Mouse (Mus musculus): ENCODE data around the gene Atxn1. TPM values are rescaled to one million over a fixed set of nuclear protein-coding genes. Genes with fewer than 3 reads are reported as not detected.

The Atxn1 gene
- total RNA-seq, 4 experiments from 2014 or later: 123 to 159 (median 132) TPM

DNA sequence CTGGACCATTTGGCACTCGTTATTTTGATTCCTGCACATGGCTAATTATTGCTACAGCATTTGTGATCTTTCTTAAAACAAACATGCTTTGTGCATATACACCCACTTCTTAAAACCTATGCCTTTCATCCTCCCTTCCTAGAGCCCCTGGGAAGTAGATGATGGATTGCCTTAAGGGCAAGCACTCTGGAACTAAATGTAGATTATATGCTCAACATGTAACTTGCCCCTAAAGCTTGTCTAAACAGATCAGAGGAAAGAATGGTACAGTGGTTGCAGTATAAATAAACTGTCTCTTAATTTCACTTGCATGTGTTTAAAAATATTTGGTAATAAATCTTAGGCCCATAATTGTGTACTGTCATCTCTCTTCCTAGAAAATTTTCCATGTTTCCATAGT, 370.9 kb downstream of the Atxn1 start:
- DNase-seq (ENCODE audit: low spot score in 2 of 2): no peak

DNA sequence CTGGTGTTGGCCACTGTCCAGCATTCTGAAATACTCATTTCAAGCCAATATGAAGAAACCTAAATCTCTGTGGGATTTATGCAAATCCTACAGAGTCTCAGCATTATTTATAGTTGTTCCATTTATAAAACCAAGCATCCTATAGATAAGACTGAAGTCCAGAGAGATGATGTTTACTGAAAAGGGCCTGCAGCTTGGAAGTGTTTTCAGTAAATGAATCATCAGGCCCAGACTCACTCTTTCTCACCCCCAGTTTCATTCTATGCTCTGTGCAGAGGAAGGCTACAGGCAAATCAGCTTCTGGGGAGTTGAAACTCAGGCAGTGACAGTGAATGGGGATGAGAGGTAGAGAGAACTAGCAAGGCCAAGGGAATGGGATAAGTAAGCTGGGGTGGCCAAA, 373.9 kb downstream of the Atxn1 start:
- DNase-seq (ENCODE audit: low spot score in 2 of 2): no peak

DNA sequence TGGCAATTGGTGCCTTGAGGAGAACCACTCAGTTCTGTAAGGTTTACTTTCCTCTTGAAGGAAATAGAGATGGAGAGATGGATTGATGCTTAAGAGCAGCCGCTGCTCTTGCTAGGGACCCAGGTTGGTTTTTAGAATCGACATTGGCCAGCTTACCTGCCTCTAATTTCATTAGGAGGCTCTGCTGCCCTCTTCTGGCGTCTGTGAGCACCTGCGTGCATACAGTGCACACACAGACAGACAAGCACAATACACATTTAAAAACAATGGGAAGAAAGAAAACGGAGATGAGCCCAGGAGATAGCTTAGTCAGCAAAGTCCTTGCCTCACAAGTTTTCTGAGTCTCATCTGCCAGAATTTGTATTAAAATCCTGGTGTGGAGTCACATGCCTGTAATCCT, 381.7 kb downstream of the Atxn1 start:
- DNase-seq (ENCODE audit: low spot score in 2 of 2): no peak

DNA sequence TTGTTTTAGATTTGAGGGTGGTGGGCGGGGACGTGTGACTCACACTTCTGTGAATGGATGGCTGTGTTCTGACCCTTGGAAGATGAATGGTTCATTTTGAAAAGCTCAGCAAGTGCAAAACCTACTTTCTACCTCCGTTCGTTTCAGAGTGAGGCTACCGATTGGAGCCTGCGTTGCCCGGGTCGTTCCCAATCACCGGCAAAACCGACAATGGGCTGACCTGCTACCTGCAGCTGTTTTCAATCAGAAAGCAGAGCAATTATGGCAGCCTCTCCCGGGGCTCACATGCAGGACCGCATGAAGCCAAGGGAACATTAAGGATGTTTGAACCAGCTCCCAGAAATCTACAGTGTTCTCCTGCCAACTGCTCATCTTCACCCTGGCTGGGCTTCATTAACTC, 382.5 kb downstream of the Atxn1 start:
- DNase-seq (ENCODE audit: low spot score in 2 of 2): no peak

DNA sequence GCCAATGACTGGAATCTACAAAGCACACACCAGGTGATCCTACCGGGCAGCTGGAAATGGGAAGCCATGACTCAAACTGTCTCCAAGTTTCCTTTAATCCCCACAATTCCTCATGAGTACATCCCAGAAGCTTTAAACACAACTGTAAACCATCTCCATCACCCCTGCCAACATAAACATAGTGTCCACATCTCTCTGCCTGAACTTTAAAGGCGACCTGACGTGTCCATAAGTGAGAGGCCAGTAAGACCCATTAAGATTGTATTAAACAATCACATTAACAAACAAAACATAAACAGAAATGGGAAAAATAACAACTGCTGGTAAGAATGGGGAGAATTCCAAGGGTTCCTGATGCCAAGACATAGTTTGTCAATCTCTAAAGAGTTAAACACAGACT, 385.1 kb downstream of the Atxn1 start:
- no peak for DNase-seq (ENCODE audit: low spot score in 2 of 2)

DNA sequence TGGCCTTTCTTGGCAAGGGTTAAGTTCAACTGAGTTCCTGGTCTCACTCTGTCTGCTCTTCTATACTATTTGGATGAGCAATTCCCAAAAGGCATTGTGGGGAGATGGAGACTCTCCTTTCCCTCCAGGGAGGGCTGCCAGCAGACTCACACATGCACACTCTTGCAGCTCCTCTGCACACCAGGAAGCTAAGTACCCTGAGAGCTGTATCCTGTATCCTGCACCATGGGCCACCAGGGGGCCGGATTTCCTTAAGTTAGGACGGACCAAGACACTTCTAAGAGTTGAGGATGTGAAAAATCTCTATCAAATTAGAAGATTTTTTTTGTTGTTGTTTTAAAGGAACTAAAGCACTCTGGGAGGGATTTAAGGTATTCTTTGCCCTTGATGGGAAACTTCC, 387.0 kb downstream of the Atxn1 start:
- DNase-seq (ENCODE audit: low spot score in 2 of 2): no peak

DNA sequence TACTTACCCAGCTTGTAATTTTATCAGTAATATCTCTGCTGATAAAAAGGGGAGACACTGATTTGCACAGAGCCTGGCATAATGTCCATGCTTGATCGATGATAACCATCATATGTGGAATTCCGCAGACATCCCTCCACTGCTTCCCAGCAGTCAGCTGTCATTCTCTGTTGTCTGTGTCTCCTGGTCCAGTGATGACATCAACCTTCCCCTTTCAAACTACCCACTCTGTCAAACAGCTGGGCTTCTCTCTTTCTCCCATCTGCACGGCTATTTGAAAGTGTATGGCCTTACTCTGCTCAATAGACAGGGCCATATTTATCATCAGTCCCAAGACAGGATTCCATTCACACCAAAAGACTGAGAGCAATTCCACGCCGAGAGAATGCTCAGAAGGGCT, 387.4 kb downstream of the Atxn1 start:
- no peak for DNase-seq (ENCODE audit: low spot score in 2 of 2)

DNA sequence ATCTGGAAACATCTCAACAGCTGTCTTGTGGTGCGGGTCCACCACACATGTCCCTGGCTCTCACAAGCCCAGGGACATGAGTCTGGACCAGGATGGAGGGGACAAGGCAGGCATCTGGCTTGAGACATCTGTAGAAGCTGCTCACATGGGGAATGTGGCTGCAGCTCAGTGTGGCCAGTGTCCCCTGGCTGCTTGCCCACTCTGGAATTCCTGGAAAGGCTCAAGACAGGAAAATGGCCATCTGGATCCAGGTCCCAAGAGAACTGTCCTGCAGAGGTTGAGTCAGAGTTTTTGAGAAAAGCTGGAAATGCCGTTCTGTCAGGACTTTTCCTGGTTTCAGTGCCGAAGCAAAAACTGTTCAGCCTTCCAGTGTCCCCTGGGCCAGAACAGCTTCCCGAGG, 388.6 kb downstream of the Atxn1 start:
- DNase-seq (ENCODE audit: low spot score in 2 of 2): no peak

DNA sequence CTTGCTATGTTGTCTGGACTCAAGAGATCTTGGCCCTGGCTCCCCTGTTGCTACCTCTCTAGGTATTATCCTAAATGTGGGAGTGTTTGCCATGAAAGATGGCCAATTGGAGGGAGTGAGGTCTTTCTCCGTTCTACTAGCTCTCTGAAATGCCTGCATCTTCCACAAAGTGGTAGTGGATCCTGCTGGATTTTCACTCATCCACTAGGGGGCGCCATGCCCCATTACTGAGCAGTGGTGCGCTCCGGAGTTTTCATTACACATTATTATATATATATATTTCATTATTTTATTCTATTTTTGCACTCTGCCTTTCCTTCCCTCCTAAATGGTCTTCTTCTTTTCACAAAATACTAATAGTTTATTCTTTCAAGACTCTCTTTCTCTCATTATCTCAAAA, 392.0 kb downstream of the Atxn1 start:
- DNase-seq (ENCODE audit: low spot score in 2 of 2): peak in 1 of 2 experiments; percentile 64

DNA sequence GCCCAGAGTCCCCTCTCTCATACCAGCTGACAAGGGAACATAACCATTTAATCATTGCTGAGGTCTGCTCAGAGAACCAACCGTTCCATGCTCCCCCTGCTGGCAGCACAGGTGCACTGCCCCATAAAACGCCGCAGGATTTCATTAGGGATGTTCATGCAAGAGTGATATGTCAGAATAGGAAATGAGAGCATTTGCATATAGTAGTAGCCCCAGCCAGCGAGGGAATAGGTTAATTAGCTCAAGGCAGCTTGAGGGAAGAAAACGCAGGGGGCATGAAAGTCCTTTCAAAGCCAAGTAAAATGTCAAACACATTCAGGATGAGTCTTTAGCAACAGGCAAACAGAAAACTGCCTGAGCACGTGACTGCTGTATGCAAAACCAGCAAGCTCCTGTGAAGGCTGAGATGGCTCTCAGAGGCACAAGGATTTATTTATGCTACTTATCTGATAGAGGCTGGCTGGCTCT, 393.0 kb downstream of the Atxn1 start:
- peak; percentile 78 to 91 for DNase-seq (ENCODE audit: low spot score in 2 of 2)

DNA sequence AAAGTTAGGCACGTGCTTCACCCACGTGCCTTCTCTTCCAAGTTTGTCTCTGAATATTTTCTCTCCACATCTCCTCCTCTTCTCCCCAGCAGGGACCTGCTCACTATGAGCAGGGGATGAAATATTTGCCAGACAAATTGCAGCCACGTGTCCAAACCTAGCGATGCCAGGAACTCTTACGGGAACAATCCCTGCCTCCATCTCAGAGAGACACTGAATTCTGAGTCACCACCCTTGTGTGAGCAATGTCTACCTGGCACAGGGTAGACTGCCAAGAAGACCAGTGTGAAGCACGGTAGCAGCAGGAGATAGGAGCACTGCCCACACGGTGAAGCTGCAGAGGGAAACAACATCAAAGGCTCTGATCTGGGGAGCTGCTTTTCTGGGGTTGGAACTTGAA, 394.9 kb downstream of the Atxn1 start:
- DNase-seq (ENCODE audit: low spot score in 2 of 2): no peak

DNA sequence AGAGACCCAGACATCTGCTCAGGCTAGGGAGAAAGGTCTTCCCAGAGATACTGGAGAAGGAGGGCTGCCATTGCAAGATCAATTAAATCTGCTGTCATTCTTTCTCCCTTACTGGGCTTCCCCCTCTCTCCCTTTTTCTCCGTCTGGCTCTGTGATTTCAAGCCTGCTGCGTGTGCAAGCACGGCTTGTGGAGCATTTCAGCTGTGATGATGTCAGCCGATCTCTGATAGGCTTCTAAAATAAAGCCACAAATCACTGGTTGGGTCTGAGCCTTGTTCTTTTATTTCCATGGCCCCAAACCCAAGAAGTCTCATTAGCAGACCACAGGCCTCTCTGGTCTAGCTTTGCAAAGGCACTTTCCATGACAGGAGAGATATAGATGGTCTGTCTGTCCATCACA, 399.9 kb downstream of the Atxn1 start:
- no peak for DNase-seq (ENCODE audit: low spot score in 2 of 2)

DNA sequence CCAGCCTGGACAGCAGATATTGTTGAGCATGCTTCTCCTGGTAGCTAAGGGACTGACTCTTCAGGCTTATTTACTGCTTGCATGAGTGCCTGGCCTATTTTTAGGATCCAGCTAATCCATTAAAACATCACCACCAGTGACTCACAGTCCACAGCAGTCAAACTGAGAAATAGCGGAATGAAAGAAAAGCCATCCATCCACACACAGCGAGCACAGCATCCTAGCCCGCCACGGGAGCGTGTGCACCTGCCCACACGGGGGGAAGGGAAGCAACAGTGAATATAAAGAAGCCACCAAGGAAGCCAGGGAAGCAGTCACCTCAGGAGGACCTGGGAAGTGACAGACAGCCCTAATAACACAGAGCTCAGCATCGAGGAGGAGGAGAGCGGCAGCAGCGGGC, 402.8 kb downstream of the Atxn1 start:
- no peak for DNase-seq (ENCODE audit: low spot score in 2 of 2)

DNA sequence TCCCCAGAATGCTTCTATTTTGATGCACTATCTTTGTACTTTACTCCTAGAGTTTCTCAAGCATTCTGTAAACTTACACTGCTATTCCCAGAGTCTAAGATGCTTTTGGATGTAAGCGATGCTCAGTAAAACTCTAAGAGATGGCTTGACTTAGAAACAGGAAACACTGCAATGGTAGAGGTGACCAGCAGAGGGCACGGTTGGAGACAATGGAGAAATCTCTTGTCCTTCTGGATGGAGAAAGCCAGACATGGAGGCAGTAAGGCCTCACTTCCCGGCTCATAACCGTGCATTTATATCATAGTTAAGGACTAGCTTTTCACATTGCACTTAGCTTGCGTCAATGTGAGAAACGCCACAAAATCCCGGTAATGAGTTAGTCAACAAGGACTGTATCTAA, 404.3 kb downstream of the Atxn1 start:
- no peak for DNase-seq (ENCODE audit: low spot score in 2 of 2)

DNA sequence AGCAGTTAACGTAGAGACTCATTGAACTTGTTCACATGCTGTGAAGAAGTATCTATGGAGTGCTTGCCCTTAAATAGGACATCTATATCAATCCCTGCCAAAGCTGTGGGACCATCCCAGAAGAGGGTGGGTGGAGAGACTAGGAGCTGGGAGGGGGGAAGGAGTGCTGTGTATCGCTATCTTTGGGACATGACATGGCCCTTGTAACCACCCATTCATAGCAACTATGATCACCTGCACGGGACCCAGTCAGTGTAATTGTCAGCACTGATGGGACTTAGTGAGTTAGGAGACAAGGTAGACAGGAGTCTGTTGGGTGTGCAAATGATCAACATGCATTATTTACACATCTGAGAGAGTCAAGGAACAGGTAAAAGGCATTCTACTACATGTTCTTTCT, 405.6 kb downstream of the Atxn1 start:
- DNase-seq (ENCODE audit: low spot score in 2 of 2): no peak

DNA sequence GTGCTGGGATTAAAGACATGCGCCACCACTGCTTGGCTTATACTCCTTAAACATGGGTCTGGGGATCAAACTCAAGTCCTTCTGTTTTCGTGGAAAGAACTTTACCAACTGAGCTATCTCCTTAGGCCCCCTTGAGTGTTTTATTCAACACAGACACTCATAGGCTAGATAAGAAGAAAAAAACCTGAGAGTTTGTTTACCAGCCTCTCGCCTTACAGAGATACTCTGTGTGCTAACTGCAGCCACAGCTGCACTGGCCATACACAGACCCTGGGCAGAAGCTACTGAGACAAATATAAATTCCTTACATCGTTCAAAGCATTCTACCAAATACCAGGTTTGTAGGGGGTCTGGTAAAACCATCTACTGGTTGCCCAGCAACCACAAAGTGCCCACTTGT, 406.4 kb downstream of the Atxn1 start:
- no peak for DNase-seq (ENCODE audit: low spot score in 2 of 2)

DNA sequence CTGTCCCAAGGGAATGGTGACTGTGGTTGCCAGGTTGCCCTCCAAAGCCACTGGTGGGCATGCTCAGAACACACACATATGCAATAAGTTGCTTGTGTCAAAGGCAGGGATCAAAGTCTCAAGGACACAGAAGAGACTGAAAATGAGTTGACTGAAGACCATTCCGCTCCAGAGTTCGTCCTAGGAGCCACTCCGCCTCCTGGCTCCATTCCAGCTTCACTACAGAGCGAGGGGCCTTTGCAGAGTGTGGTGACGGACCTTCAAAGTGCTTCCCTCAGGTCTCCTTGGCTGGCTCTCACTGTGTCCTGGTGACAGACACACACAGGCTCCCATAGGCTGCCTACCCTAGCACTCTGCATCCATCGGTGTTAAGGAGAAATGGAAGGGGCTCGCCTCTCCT, 411.1 kb downstream of the Atxn1 start:
- DNase-seq (ENCODE audit: low spot score in 2 of 2): no peak

DNA sequence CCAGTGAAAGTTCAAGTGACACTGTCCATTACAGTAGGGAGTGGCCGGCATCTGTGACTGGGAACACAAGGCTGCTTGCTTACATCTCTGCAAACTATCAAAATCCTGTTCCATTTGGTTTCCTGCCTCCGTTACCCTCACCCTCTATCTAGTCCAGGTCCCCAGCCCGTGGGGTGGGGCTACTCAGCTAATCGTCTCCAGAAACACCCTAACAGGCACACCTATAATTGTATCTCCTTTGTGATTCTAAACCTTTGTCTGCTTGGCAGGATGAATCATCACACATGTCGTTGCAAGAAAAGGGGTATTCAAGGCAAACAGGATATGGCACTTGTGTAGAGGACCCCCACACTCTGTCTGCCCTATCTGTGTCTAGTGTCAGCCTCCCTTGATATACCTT, 417.3 kb downstream of the Atxn1 start:
- DNase-seq (ENCODE audit: low spot score in 2 of 2): no peak

DNA sequence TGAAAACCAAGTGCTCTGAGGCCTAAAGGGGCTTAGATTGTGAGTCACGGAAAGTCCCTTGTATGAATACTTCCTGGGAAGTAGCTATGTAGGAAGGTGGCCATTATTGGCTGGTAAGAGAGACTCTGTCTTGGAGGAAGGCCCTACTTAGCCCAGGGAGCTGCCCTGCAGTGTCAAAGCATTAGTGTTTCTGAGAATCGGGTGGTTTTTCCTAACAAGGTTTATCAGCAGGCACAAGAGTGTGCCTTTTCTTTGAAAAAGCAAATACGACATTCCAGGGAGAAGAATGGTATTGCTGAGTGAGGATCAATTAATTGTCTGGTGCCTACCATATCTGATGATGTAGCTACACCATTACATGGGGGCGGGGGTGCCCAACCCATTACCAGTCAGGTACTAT, 417.9 kb downstream of the Atxn1 start:
- no peak for DNase-seq (ENCODE audit: low spot score in 2 of 2)

DNA sequence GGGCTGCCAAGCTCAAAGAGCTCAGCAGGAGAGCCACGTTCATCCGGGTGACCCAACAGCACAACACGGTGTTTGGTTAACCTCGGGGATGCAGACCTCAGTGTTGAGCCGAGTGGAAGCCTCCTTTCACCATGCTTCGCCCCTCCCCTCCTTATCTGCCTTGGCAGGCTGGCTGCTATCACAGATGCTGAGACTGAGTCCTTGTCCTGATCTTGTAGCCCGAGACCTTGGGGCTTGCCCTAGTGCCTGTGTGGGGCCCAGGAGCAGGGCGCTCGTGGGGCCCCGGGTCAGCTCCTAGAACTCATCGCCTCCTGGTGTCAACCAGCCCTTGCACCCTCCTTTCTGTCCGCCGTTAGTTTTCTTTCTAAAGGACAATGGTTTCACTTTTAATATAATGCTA, 418.8 kb downstream of the Atxn1 start:
- no peak for DNase-seq (ENCODE audit: low spot score in 2 of 2)

DNA sequence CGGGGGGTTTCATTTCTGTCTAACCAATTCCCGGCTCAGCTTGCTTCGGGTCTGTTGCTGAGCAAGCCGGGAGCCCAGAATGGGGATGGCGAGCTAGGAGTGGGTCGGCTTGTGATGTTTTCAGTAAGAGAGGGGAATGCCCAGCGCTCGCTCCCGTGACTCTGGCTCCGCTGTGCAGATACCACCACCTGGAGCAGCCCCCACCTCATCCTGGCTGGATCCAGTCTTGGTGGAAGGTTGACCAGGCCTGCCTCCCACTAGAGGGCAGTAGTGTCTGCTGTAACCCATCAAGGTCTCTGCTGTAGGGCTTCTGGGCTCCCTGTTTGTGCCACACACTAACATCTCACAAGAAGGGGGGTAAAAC, 425.6 kb downstream of the Atxn1 start:
- peak; percentile 75 to 82 for DNase-seq (ENCODE audit: low spot score in 2 of 2)

DNA sequence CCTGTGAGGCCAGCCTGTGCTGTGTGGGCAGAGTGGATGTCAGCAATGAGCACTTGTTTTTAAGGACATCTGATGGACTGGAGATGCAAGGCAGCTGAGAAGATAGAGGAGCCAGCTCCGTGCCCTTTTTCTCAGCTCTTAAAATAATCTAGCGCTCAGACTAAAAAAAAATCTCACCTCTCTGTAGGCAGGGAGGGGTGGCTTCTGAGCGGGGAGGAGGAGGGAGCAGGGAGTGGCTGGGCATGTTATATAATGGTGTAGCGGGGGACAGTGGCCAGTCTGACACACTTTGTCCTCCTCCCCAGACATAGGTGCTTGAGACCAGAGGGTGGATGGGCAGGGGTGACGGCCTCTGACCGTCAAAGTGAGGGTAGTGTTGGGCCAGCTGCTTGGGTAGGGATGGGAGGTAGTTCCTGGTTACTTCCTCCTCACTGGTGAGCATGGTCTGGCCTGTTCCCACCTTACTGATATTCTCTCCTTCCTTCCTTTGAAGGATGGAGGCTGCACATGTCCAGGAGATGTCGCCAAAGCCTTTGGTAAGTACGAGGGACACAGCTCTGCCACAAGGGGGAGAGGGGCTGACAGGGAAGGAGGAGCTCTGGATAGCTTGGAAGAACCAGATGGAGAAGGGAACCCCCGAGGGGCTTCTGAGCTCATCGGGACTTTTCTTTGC, 426.1 kb downstream of the Atxn1 start:
- DNase-seq (ENCODE audit: low spot score in 2 of 2): peak; percentile 68 to 73

DNA sequence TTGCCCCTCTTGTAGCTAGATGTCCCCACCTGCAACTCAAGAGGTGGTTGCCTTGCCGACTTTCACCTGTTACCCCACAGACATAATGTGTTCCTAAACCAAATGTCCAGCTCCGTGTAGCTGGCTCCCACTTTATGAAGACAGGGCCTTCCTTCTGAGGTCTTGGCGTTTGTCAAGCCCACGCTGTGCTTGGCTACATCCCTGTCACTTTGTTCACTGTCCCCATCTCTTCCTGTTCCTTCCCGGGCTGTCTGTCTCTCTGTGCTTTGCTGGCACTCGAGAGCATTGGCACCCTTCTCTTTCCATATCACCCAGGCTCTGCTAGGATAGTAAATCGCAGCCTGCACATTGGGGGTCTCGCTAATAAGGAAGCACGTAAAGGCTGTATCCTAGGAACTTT, 426.7 kb downstream of the Atxn1 start:
- no peak for DNase-seq (ENCODE audit: low spot score in 2 of 2)

DNA sequence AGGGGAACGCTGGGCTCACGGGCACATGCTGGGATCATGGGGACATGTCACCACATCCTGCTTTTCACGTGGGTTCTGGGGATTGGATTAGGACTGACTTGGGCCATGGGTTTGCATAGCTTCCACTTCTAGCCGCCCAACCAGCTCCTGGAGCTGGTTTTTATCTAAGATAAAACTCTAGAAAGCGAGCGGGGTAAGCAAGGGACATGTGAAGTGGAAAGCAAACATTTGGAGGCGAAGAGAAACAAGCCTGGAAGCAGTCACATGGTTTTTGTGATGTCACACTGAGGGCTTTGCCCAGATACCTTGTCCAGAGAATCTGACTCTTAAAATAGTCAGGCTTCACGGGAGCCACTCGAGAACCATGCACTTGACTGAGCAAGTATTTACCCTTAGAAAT, 427.7 kb downstream of the Atxn1 start:
- DNase-seq (ENCODE audit: low spot score in 2 of 2): no peak

Data from layer of hippocampus, adult 8-10 months (tissue).